Mouse (Mus musculus) C2C12 (cell line): ENCODE data around the gene Bcl2a1a.
"Not testable (repeated sequence)": the region's sequence is repeated elsewhere in the genome, so short reads cannot be mapped to it uniquely, and the experiment has no call there.

Source experiments
- CTCF ChIP-seq: IDR thresholded peaks from one replicate; pipeline ENCODE4 v1.5.1; 2011; ENCODE audit not compliant: control insufficient read depth, insufficient read depth, insufficient read length
- FOSL1 ChIP-seq: IDR thresholded peaks from one replicate; pipeline ENCODE4 v1.8.0; 2011; ENCODE audit warnings: mild to moderate bottlenecking, low read length; ENCODE audit not compliant: poor library complexity, insufficient read depth, severe bottlenecking
- MAX ChIP-seq: IDR thresholded peaks from one replicate; pipeline ENCODE4 v1.6.1; 2011; ENCODE audit warnings: mild to moderate bottlenecking, control low read depth
- MYOD1 ChIP-seq: IDR thresholded peaks from one replicate; pipeline ENCODE4 v1.6.1; 2011; ENCODE audit warnings: low read depth; ENCODE audit not compliant: control insufficient read depth, insufficient read length
- USF1 ChIP-seq: IDR thresholded peaks from one replicate; pipeline ENCODE4 v1.6.1; 2011; ENCODE audit warnings: low read depth, mild to moderate bottlenecking, control low read depth, moderate library complexity

- not testable (repeated sequence) for TF ChIP-seq CTCF, MAX, USF1, FOSL1, MYOD1
Measured at GRCm38 (mm10) chr9:88956035-88956434, 665 bp upstream of the Bcl2a1a start.
